Mouse (Mus musculus) induced T-regulatory cell, adult 2 months (primary cell): ENCODE measurements around the gene Gsn.

Experiments used
- DNase-seq: peaks from one replicate; pipeline ENCODE4 v3.0.0-alpha.2; 2012; ENCODE audit warnings: low read depth

Gene Gsn

GRCm38 (mm10) chr2:35278371-35279210 lies 22.4 kb downstream of the Gsn start:
- no peak for DNase-seq

GRCm38 (mm10) chr2:35280001-35280400 lies 23.8 kb downstream of the Gsn start:
- no peak for DNase-seq

DNA sequence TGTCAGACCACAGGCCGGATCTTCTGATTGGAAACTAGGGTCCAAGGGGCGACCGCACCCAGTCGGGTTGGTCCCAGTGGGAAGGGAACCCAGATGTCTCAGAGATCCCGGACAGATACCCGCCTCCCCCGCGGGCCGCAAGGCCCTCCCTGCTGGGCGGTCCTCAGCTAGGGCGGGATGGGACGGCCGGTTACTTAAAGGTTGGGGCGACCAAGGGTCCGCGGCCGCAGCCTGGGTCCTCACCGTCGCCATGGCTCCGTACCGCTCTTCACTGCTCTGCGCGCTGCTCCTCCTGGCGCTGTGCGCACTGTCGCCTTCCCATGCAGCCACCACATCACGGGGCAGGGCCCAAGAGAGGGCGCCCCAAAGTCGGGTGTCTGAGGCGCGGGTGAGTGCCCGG lies 26.0 kb downstream of the Gsn start:
- DNase-seq = no peak

DNA sequence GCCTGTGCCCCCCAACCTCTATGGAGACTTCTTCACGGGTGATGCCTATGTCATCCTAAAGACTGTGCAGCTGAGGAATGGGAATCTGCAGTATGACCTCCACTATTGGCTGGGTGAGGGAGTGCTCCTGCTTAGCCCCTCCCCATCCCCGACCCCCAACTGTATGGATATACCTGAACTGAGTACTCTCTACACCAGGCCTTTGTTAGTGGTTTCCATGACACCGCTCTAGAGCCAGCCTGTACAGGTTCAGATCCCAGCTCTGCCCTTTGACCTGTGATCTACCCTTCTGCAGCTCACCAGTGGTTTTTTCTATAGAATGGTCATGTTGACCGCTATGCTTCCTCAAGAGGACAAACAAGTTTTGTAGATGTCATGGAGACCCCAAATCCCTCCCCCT lies 27.8 kb downstream of the Gsn start:
- no peak for DNase-seq

DNA sequence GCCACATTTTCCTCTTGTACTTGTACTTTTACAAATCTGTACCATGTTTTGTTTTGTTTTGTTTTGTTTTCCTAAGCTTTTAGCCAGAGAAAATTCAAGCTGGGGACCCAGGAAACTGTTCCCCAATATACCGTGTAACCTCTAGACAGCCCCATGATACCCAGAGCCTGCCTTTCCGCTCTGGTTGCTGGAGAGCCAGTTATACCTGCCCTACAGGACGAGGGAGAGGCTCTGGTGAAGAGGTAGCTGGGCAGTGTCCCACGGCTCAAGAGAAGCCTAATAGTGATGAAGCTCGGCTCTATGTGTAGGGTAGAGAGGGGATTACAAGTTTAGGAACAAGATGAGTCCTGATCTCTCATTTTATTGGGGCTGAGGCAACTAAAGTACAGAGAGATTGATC lies 29.0 kb downstream of the Gsn start:
- no peak for DNase-seq

- DNase-seq = no peak
Observed at GRCm38 (mm10) chr2:35287017-35287620, 30.9 kb downstream of the Gsn start.

DNA sequence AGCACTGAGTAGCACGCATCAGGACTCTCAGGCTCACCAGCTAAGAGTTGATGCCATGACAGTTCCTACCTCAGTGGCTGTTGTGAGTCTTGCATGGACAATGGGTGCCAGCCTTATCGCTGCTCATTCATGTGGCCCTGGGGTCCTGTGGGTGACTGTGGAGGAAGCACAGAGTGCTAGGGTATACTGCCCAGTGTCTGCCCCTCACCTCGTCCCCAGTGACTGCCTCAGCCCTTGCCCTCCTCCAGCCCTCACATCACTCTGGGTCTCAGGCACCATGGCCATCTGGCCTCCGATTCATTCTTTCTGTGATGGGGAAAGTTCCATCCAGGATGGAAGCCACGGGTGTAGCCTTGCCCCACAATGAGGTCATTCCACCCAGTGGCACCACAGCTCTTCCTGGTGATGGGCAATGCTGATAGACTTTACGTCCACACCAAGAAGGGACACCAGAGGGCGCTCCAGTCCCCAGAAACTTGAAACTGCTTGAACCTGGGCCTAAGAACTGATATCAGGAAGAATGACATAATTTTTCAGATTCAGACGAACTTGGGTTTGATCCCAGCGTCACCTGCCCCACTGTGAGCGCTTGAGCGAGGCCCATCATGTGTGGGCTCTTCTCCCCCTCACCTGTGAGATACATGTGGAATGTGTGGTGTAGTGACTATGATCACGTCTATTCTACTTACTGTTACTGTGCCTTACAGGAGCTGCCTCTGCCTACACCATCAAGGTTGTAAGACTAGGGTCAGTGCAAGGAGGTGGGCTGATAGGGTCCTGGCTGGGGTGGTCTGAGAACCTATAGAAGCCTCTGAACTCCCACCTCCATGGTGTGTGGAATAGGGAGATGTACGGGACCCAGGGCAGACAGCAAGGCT lies 32.8 kb downstream of the Gsn start:
- peak; percentile 92 for DNase-seq

GRCm38 (mm10) chr2:35291856-35292255 lies 35.7 kb downstream of the Gsn start:
- DNase-seq = peak; percentile 82

- DNase-seq = no peak
Observed at GRCm38 (mm10) chr2:35292700-35293099, 36.5 kb downstream of the Gsn start.

DNA sequence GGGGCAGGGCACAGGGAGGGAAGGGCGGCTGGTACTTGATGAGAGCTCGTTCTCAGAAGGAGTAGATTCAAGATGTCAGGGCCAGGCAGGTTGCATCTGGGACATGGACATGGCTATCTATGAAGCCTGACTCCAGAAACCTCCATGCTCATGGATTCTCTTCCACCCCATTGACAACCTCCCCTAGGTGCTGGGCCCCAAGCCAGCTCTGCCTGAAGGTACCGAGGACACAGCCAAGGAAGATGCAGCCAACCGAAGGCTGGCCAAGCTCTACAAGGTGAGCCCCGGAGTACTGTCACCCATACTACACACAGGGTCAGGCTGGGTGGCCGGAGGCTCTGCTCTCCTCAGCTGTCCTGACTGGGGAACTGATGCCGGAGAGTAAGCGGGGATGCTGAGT lies 37.1 kb downstream of the Gsn start:
- DNase-seq = no peak

DNA sequence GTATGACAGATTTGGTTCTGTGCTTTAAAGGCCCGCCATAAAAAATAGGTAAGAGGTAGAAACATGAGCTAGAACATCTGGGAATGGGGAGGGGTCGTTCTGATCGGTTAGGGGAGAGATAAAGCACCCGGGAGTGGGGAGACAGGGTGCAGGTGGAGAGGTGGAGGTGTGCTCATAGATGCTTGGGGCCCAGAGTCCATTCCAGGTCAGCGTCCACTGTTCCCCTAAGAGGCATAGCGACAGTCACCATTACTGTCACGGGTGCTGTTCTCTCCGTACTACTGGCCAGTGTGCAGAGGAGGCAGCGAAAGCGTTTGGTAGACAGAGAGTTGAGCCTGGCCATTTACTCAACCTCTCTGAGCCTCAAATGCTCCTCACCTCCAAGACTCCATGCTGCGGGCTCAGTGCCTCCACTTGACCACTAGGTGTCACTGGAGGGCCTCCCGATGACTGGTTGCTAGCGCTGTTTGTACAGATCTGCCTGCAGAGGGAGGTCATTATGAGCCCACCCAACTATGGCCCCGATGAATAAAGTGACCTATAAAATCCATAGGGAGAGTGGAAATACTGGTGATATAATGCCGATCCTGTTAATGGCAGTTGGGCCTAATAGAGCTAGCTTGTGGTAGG lies 41.6 kb downstream of the Gsn start:
- DNase-seq = peak; percentile 89

GRCm38 (mm10) chr2:35299437-35299836 lies 43.3 kb downstream of the Gsn start:
- peak; percentile 57 for DNase-seq

DNA sequence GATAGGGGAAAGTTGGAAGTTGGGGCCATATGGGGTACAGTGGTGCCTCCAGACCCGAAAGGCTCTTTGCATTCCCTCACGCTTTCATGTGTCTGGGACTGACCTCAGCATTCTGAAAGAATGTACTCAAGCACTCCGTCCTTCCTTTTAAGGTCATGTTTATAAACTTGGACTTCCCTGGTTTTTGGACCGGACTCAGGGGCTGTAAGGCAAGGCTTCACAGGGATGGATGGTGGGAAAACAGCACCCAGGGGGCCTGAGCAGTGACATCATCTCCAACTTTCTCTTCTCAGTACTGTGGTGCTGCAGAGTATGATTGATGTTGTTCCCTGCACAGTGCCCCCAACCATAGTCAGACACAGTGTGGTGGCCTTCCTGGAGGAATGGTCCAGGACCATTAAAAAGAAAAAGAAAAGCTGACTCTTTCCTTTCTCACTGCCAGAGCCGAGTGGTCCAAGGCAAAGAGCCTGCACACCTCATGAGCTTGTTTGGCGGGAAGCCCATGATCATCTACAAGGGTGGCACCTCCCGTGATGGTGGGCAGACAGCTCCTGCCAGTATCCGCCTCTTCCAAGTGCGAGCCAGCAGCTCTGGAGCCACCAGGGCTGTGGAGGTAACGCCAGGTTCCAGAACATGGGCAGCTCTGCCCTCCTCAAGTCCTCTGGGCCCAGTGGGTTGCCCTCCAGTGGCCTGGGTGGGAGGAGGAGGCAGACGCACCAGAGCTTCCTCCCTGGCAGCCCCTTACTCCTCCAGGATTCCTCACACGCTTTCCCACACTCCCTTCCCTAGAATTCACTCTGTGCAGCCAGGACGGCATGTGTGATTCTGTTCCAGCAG lies 46.1 kb downstream of the Gsn start:
- no peak for DNase-seq

DNA sequence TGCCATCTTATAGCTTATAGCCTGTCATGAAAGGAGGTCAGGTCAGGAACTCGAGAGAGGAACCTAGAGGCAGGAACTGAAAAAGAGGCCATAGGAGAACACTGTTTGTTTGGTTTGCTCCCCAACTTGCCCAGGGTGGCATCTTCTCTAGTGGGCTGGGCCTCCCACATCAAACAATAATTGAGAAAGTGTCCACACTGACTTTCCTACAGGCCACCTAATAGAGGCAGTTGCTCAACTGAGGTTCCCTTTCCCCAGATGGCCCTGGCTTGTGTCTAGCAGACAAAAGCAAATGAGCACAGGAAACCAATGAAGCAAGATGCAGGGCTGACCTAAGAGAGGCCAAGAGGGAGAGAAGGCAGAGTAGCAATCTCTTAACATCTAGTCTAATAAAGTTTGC lies 52.0 kb downstream of the Gsn start:
- no peak for DNase-seq

DNA sequence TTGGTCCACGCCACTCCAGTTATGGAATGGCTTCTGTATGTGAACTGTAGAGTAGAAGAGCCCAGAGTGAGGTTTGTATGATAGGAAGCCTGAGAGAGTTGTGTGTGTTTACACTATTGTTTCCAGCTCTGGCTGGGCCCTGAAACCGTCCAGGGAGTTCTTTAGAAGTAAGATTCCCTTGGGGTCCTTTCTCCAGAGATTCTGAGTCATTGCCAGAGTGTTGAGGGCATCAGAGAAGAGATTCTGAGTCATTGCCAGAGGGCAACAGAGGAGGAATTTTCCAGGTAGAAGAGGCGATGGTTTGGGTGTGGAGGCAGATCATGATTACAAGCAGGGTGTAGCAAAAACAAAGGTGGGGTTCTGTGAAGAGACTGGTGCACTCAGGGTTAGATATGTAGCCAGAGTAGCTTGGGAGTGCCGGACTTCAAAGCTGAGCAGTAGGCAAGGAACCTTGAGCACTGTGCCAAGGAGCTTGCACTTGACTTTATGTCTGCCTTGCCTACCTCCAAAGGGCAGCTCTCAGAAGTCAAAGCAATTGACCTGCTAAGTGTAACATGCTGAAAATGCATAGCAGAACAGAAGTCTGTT lies 53.8 kb downstream of the Gsn start:
- DNase-seq = no peak

DNA sequence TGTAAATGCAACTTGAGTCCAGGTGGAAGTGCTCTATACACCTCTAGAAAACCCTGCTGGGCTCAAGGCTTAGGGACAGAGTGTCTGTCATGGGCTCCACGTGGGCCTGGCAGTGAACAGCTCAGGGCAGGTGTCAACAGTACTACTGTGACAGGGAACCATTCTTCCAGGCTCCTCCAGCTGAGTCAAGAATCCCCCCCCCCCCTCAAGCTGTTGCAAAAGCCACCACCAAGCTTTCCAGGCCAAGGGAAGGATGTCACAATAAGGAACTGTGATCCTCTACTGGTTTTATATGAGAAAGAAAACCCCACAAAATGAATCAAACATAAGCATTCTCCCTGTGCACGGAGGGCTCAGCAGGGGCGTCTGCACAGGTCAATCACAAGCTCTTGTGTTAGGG lies 58.1 kb downstream of the Gsn start:
- no peak for DNase-seq

DNA sequence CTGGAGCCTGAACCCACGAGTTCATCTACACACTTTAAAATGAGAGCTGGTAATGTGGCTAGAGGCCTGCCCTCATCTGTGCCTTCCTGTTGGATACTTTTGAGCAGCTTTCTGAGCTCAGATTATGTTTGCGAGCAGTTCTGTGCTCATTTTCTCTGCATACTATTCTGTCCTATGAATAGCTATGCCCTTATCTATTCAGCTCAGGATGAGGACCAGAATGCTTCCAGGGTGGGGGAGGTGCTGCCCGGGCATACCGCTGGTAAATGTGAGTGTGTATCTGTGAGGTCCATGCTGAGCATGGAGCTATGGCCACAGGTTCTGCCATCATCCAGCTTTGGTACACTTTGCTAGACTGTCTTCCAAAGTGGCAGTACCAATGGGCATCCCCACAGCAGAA lies 61.4 kb downstream of the Gsn start:
- DNase-seq = no peak

DNA sequence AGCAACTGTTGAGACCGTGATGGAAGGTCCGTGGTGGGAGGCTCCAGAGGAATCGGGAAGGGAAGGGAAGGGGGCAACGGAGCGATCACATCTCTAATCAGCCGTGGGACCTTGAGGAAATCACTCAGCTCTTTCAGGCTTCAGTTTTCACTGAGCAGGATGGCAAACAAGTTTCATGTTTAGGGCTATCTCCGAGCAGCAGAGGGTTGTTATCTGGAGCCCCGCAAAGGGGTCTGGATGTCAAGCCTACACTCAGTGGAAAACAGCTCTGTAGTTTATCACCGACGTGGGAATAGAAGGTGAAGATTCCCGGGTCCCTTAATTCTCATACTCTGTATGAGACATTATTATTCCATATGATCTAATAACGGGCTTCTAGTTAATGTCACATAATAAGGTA lies 62.2 kb downstream of the Gsn start:
- DNase-seq = no peak

DNA sequence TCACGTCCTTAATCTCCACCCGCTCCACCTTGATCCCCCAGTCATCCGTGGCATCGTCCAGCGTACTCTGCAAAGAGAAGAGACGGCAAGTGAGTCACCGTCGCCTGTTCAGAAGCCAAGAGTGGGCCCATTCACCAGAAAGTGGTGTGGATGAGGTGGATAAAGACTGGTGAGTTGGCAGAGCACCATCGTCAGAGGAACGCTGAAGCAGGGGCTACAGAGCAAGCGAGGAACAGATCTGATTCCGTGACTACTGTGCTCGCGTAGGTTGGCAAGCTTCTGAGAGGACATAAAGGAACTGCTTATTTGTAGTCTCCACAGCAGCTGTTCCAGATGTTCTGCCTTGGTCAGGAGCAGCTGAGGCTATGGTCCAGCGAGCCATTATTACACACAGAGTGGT lies 64.2 kb downstream of the Gsn start:
- no peak for DNase-seq

- no peak for DNase-seq
Observed at GRCm38 (mm10) chr2:35322404-35323164, 66.4 kb downstream of the Gsn start.
